Mouse (Mus musculus) liver, adult 2 months (tissue): ENCODE data around the gene Tmx4.

Source experiments
- CTCF ChIP-seq: fragments of 200-500 bp; IDR thresholded peaks from 2 replicates; pipeline ENCODE4 v1.5.1; 2011; ENCODE audit warnings: low read depth, low read length, control low read depth
- POLR2A ChIP-seq: fragments of 200-500 bp; IDR thresholded peaks from 2 replicates; pipeline ENCODE4 v1.6.1; 2011; ENCODE audit warnings: low read length, control low read depth; ENCODE audit not compliant: insufficient read depth; ENCODE audit errors: extremely low read depth

- no peak for TF ChIP-seq CTCF
- TF ChIP-seq POLR2A: no peak
Measured at GRCm38 (mm10) chr2:134585243-134585642, 58.7 kb downstream of the Tmx4 start.
